Mouse (Mus musculus): Measurements from ENCODE around the gene Mindy4.

DNA sequence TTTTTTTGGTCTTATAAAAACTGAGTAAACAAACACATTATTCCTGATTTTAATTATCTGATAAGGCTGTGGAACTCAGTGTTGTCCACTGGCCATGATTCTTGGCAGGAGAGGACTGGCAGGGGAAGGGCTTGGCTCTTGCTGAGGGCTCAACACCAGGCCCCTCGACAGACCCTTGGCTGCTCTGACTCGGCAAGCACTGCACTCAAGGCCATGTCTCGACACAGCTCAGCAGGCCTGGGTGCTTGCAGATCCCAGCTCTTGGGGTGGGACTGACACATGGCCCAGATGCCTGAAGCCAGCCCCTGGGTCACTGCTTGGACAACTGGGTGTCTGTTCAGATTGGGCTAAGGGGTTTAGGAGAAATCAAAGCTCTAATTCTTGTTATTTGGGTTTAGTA lies 11.4 kb downstream of the Mindy4 start:
- TF ChIP-seq ZNF384 (IDR thresholded peaks at IDR 0.05; ENCODE audit: low read depth, low read length) (no peak), CHD2 (IDR thresholded peaks at IDR 0.05; ENCODE audit: low read depth, low read length) (no peak), HCFC1 (IDR thresholded peaks at IDR 0.05; ENCODE audit: borderline replicate concordance, insufficient read depth, low read length) (no peak), ZC3H11A (IDR thresholded peaks at IDR 0.05; ENCODE audit: borderline replicate concordance, low read depth, low read length) (no peak)
